Mouse (Mus musculus) forebrain, embryonic 16.5 days (tissue): ENCODE data around the gene Exoc2. TPM values are rescaled to one million over a fixed set of nuclear protein-coding genes. Genes with fewer than 3 reads are reported as not detected.

Experiments used
- ATAC-seq: fragments of 200-750 bp; cut with Nextera tagmentation; 2 replicates; pipeline ENCODE4 v1.8.0; 2017; ENCODE audit warnings: mild to moderate bottlenecking, moderate library complexity
- H3K27ac ChIP-seq: fragments of 300-500 bp; sonication (generic); 2 replicates; pipeline ENCODE4 v1.5.1; 2014; ENCODE audit warnings: low read length, control low read depth
- H3K27me3 ChIP-seq: fragments of 300-500 bp; sonication (generic); replicated peaks from 2 replicates; pipeline ENCODE4 v1.6.1; 2014; ENCODE audit warnings: low read length; ENCODE audit not compliant: control insufficient read depth, insufficient read depth
- H3K36me3 ChIP-seq: fragments of 300-500 bp; sonication (generic); 2 replicates; pipeline ENCODE4 v1.6.1; 2014; ENCODE audit not compliant: control insufficient read depth, insufficient read depth
- H3K4me1 ChIP-seq: fragments of 300-500 bp; sonication (generic); replicated peaks from 2 replicates; pipeline ENCODE4 v1.6.1; 2014; ENCODE audit warnings: low read length; ENCODE audit not compliant: control insufficient read depth, insufficient read depth
- H3K4me2 ChIP-seq: fragments of 300-500 bp; sonication (generic); 2 replicates; pipeline ENCODE4 v1.6.1; 2014; ENCODE audit warnings: mild to moderate bottlenecking, low read length, control low read depth
- H3K4me3 ChIP-seq: fragments of 300-500 bp; sonication (generic); replicated peaks from 2 replicates; pipeline ENCODE4 v1.5.1; 2014; ENCODE audit warnings: mild to moderate bottlenecking, low read length, control low read depth
- H3K9ac ChIP-seq: fragments of 300-500 bp; sonication (generic); replicated peaks from 2 replicates; pipeline ENCODE4 v1.6.1; 2014; ENCODE audit warnings: low read depth, low read length, control low read depth
- H3K9me3 ChIP-seq: fragments of 300-500 bp; sonication (generic); 2 replicates; pipeline ENCODE4 v1.6.1; 2016; ENCODE audit warnings: low read length; ENCODE audit not compliant: control insufficient read depth
- WGBS: fragments of 180-500 bp; shearing (Covaris S2); extraction: QIAGEN DNeasy Blood & Tissue Kit; methylation state at CpG from one replicate; pipeline ENCODE4 v1.1.7; 2014; 5-methylcytosine and 5-hydroxymethylcytosine counted together
- polyA plus RNA-seq: library from polyadenylated mRNA; unstranded; fragments of >200 nt; fragmentation: Nextera tagmentation; extraction: Ambion mirVana; gene quantifications from 2 replicates; pipeline ENCODE4 v1.2.1, GENCODE M21; 2015

The Exoc2 gene
- polyA plus RNA-seq, 1 experiment from 2014 or later: 63.0 TPM

GRCm38 (mm10) chr13:30846506-30846905, 127.4 kb downstream of the Exoc2 start:
- 95% methylated on average over 4 of the region's 4 CpGs for WGBS
- H3K27ac ChIP-seq: no peak overlapping the region
- H3K4me1 ChIP-seq: no peaks in the 10 kb centered on the region
- H3K9ac ChIP-seq: no peak overlapping the region
- no peaks in the 10 kb centered on the region for H3K9me3 ChIP-seq
- H3K4me2 ChIP-seq: no peak overlapping the region
- no peaks in the 10 kb centered on the region for H3K27me3 ChIP-seq
- no peak for ATAC-seq
- no peak overlapping the region for H3K4me3 ChIP-seq
- no peaks in the 10 kb centered on the region for H3K36me3 ChIP-seq

GRCm38 (mm10) chr13:30843049-30843448, 130.8 kb downstream of the Exoc2 start:
- H3K27ac ChIP-seq: no peak overlapping the region
- no peak for ATAC-seq
- WGBS: 90% methylated on average over 4 of the region's 4 CpGs
- no peaks in the 10 kb centered on the region for H3K27me3 ChIP-seq
- no peak overlapping the region for H3K9ac ChIP-seq
- H3K4me2 ChIP-seq: no peak overlapping the region
- H3K4me3 ChIP-seq: no peak overlapping the region
- H3K4me1 ChIP-seq: no peaks in the 10 kb centered on the region
- H3K9me3 ChIP-seq: no peaks in the 10 kb centered on the region
- H3K36me3 ChIP-seq: no peaks in the 10 kb centered on the region; the same call in 1 of the 2 replicates

GRCm38 (mm10) chr13:30841843-30842242, 132.1 kb downstream of the Exoc2 start:
- Histone ChIP-seq H3K4me2 (no peak overlapping the region), H3K27ac (no peak overlapping the region), H3K27me3 (no peaks in the 10 kb centered on the region), H3K9ac (no peak overlapping the region), H3K9me3 (no peaks in the 10 kb centered on the region), H3K4me1 (no peaks in the 10 kb centered on the region), H3K36me3 (no peaks in the 10 kb centered on the region; the same call in 1 of the 2 replicates), H3K4me3 (no peak overlapping the region)
- no peak for ATAC-seq
- 94% methylated on average over 2 of the region's 2 CpGs for WGBS

GRCm38 (mm10) chr13:30841306-30841705, 132.6 kb downstream of the Exoc2 start:
- Histone ChIP-seq H3K27me3 (no peaks in the 10 kb centered on the region), H3K4me2 (no peak overlapping the region), H3K4me3 (no peak overlapping the region), H3K36me3 (no peaks in the 10 kb centered on the region; the same call in 1 of the 2 replicates), H3K9me3 (no peaks in the 10 kb centered on the region), H3K4me1 (no peaks in the 10 kb centered on the region), H3K9ac (no peak overlapping the region), H3K27ac (no peak overlapping the region)
- 87% methylated on average over 4 of the region's 4 CpGs for WGBS
- ATAC-seq: no peak

GRCm38 (mm10) chr13:30840700-30841099, 133.2 kb downstream of the Exoc2 start:
- 95% methylated on average over 3 of the region's 3 CpGs for WGBS
- no peak for ATAC-seq
- Histone ChIP-seq H3K9ac (no peak overlapping the region), H3K27ac (no peak overlapping the region), H3K9me3 (no peaks in the 10 kb centered on the region), H3K4me2 (no peak overlapping the region), H3K4me3 (no peak overlapping the region), H3K4me1 (no peaks in the 10 kb centered on the region), H3K27me3 (no peaks in the 10 kb centered on the region), H3K36me3 (no peaks in the 10 kb centered on the region; the same call in 1 of the 2 replicates)

GRCm38 (mm10) chr13:30836342-30836741, 137.6 kb downstream of the Exoc2 start:
- Histone ChIP-seq H3K4me1 (no peaks in the 10 kb centered on the region), H3K9ac (no peak overlapping the region), H3K36me3 (no peaks in the 10 kb centered on the region; the same call in 1 of the 2 replicates), H3K4me3 (no peak overlapping the region), H3K27ac (no peak overlapping the region), H3K27me3 (no peaks in the 10 kb centered on the region), H3K4me2 (no peak overlapping the region), H3K9me3 (no peaks in the 10 kb centered on the region)
- 93% methylated on average over 1 of the region's 1 CpGs for WGBS
- ATAC-seq: no peak

- WGBS: 93% methylated on average over 9 of the region's 9 CpGs
Measured at GRCm38 (mm10) chr13:30834859-30835258, 139.0 kb downstream of the Exoc2 start.

GRCm38 (mm10) chr13:30834349-30834748, 139.5 kb downstream of the Exoc2 start:
- Histone ChIP-seq H3K36me3 (no peaks in the 10 kb centered on the region), H3K9me3 (no peaks in the 10 kb centered on the region), H3K4me1 (no peaks in the 10 kb centered on the region), H3K27ac (no peak overlapping the region), H3K4me3 (no peak overlapping the region), H3K4me2 (no peak overlapping the region), H3K27me3 (no peaks in the 10 kb centered on the region), H3K9ac (no peak overlapping the region)
- ATAC-seq: no peak
- 89% methylated on average over 6 of the region's 6 CpGs for WGBS

More at GRCm38 (mm10) chr13:30834859-30835258, 139.0 kb downstream of the Exoc2 start:
- Histone ChIP-seq H3K9me3 (no peaks in the 10 kb centered on the region), H3K4me1 (no peaks in the 10 kb centered on the region), H3K9ac (no peak overlapping the region), H3K4me3 (no peak overlapping the region), H3K27me3 (no peaks in the 10 kb centered on the region), H3K27ac (no peak overlapping the region), H3K36me3 (no peaks in the 10 kb centered on the region; the same call in 1 of the 2 replicates), H3K4me2 (no peak overlapping the region)
- ATAC-seq: no peak

- ATAC-seq: no peak
- H3K9me3 ChIP-seq: no peaks in the 10 kb centered on the region
- no peak overlapping the region for H3K4me3 ChIP-seq
- WGBS: 89% methylated on average over 6 of the region's 6 CpGs
- no peaks in the 10 kb centered on the region for H3K27me3 ChIP-seq
- H3K9ac ChIP-seq: no peak overlapping the region
- H3K4me1 ChIP-seq: no peaks in the 10 kb centered on the region
- H3K27ac ChIP-seq: no peak overlapping the region
- no peak overlapping the region for H3K4me2 ChIP-seq
- no peaks in the 10 kb centered on the region for H3K36me3 ChIP-seq
Measured at GRCm38 (mm10) chr13:30833476-30834149, 140.3 kb downstream of the Exoc2 start.
